Mouse (Mus musculus) limb, embryonic 11.5 days (tissue): ENCODE measurements at regions not wholly inside any gene's neighbourhood (a gene's known extent, or its start where the extent isn't known, plus 50 kb on each side); places are given as distances from the start of the nearest gene placed in this dataset.
"Not testable (repeated sequence)": the region's sequence is repeated elsewhere in the genome, so short reads cannot be mapped to it uniquely, and the experiment has no call there.

Experiments used
- ATAC-seq: fragments of 200-750 bp; cut with Nextera tagmentation; 2 replicates; pipeline ENCODE4 v1.8.0; 2017; ENCODE audit warnings: low read depth; ENCODE audit not compliant: insufficient number of reproducible peaks, low FRiP score, low TSS enrichment
- DNase-seq: peaks from one replicate; pipeline ENCODE4 v3.0.0-alpha.2; 2015; ENCODE audit warnings: low spot score
- H3K27ac ChIP-seq: fragments of 300-500 bp; sonication (generic); replicated peaks from 2 replicates; pipeline ENCODE4 v1.5.1; 2014; ENCODE audit warnings: low read depth, mild to moderate bottlenecking, low read length
- H3K27me3 ChIP-seq: fragments of 300-500 bp; sonication (generic); 2 replicates; pipeline ENCODE4 v1.6.1; 2014; ENCODE audit warnings: mild to moderate bottlenecking, low read length, mixed read lengths; ENCODE audit not compliant: control insufficient read depth, insufficient read depth
- H3K36me3 ChIP-seq: fragments of 300-500 bp; sonication (generic); 2 replicates; pipeline ENCODE4 v1.6.1; 2014; ENCODE audit warnings: mild to moderate bottlenecking, low read length, moderate library complexity, mixed read lengths; ENCODE audit not compliant: control insufficient read depth, insufficient read depth
- H3K4me1 ChIP-seq: fragments of 300-500 bp; sonication (generic); 2 replicates; pipeline ENCODE4 v1.6.1; 2014; ENCODE audit warnings: low read length, mixed read lengths; ENCODE audit not compliant: control insufficient read depth, insufficient read depth
- H3K4me2 ChIP-seq: fragments of 300-500 bp; sonication (generic); 2 replicates; pipeline ENCODE4 v1.6.1; 2014; ENCODE audit warnings: low read depth, mild to moderate bottlenecking, moderate library complexity; ENCODE audit not compliant: severe bottlenecking
- H3K4me3 ChIP-seq: fragments of 300-500 bp; sonication (generic); 2 replicates; pipeline ENCODE4 v1.5.1; 2014; ENCODE audit warnings: low read depth, low read length
- H3K9ac ChIP-seq: fragments of 300-500 bp; sonication (generic); 2 replicates; pipeline ENCODE4 v1.6.1; 2014; ENCODE audit warnings: mild to moderate bottlenecking, low read length
- H3K9me3 ChIP-seq: fragments of 300-500 bp; sonication (generic); 2 replicates; pipeline ENCODE4 v1.6.1; 2016; ENCODE audit warnings: low read length; ENCODE audit not compliant: control insufficient read depth
- WGBS: fragments of 180-500 bp; shearing (Covaris S2); extraction: QIAGEN DNeasy Blood & Tissue Kit; methylation state at CpG from one replicate; pipeline ENCODE4 v1.1.7; 2014; 5-methylcytosine and 5-hydroxymethylcytosine counted together

DNA sequence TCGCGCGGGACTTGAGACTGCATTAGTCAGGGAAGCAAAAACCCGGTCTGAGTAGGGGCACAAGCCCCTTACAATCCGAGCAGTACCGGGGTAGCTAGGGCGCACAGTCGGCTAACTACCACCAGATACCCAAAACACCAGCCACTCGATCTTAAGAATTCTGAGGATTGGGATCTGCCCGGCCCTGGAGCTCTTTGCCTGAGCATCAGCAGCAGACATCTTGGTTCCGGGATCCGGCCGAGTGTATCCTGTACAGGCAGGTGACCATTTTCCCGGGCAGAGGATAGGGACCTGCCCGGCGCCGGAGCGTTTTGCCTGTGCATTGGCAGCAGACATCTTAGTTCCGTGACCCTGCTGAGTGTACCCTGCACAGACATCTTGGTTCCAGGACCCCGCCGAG, 66.7 kb upstream of the Zfp960 start:
- not testable (repeated sequence) for H3K4me3 ChIP-seq, ATAC-seq, H3K27ac ChIP-seq, H3K9ac ChIP-seq, H3K27me3 ChIP-seq, DNase-seq, H3K9me3 ChIP-seq, H3K4me1 ChIP-seq, H3K4me2 ChIP-seq, H3K36me3 ChIP-seq
- 83% methylated on average over 21 of the region's 21 CpGs for WGBS

- H3K9me3 ChIP-seq, H3K27me3 ChIP-seq, H3K27ac ChIP-seq, H3K36me3 ChIP-seq, H3K4me1 ChIP-seq: not testable (repeated sequence)
- H3K4me2 ChIP-seq = peak overlapping the region; percentile 42; the same call in 1 of the 2 replicates
- H3K9ac ChIP-seq = peak overlapping the region; percentile 56
- peak overlapping the region; percentile 41 for H3K4me3 ChIP-seq
- WGBS = 4% methylated on average over 16 of the region's 16 CpGs
- ATAC-seq = peak; percentile 99
- peak; percentile 85 for DNase-seq
Observed at GRCm38 (mm10) chr17:17004632-17005265, 59.2 kb upstream of the Zfp960 start.

GRCm38 (mm10) chr17:17005267-17005666, 58.6 kb upstream of the Zfp960 start:
- peak overlapping the region; percentile 56 for H3K9ac ChIP-seq
- H3K4me1 ChIP-seq, H3K36me3 ChIP-seq, ATAC-seq, H3K9me3 ChIP-seq, H3K27ac ChIP-seq, H3K27me3 ChIP-seq: not testable (repeated sequence)
- 11% methylated on average over 11 of the region's 11 CpGs for WGBS
- H3K4me3 ChIP-seq = peak overlapping the region; percentile 41
- H3K4me2 ChIP-seq = peak overlapping the region; percentile 42
- peak; percentile 25 for DNase-seq
